Mouse (Mus musculus): ENCODE measurements at regions not wholly inside any gene's neighbourhood (a gene's known extent, or its start where the extent isn't known, plus 50 kb on each side); places are given as distances from the start of the nearest gene placed in this dataset.

GRCm38 (mm10) chr2:128537425-128537824, 53.6 kb upstream of the Spdye4c start:
- no peak for DNase-seq (ENCODE audit: low spot score)

GRCm38 (mm10) chr2:128538736-128539135, 52.3 kb upstream of the Spdye4c start:
- no peak for DNase-seq (ENCODE audit: low spot score)
